Mouse (Mus musculus) thymus, postnatal 0 days (tissue): ENCODE data around the gene Clps. TPM values are rescaled to one million over a fixed set of nuclear protein-coding genes. Genes with fewer than 3 reads are reported as not detected.

ENCODE experiments used
- DNase-seq: peaks from one replicate; pipeline ENCODE4 v3.0.0-alpha.2; 2015; ENCODE audit warnings: low spot score
- polyA plus RNA-seq: library from polyadenylated mRNA; unstranded; fragments of >200 nt; fragmentation: Nextera tagmentation; extraction: Ambion mirVana; gene quantifications from 2 replicates; pipeline ENCODE4 v1.2.1, GENCODE M21; 2015

The Clps gene
- polyA plus RNA-seq, 1 experiment from 2014 or later, result 1.9 TPM

DNA sequence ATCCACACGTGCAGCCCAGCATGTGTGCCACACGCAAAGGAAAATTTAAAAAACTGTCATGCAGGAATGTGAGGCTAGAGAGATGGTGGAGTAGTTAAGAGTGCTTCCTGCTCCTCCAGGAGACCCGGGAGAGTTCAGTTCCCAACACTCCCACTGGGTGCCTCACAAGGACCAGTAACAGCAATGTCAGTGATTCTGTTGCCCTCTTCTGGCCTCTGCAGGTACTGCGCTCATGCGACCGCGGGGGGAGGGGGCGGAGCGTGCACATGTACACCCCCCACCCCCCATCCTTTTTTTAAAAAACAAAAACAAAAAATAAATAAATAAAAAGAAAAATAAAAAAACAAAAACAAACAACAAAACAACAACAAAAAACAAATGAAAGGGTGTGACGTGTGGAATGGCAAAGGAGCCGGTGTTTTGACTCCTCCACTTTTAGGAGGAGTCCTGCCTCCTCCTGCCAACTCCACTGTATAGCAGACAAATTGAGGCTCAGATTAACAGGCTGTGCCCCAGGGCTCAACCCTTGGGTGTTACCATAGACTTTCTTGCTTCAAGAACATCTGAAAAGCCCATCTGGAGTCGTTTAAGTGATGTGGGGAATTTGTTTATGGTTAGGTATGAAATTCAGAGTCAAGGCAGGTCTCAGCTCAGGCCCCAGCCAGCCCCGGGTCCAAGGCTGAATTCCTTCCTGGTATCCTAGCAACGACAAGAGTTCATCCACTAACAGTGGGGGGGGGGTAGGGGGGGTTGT is 7.3 kb downstream of the Clps start:
- DNase-seq, result peak; percentile 72

DNA sequence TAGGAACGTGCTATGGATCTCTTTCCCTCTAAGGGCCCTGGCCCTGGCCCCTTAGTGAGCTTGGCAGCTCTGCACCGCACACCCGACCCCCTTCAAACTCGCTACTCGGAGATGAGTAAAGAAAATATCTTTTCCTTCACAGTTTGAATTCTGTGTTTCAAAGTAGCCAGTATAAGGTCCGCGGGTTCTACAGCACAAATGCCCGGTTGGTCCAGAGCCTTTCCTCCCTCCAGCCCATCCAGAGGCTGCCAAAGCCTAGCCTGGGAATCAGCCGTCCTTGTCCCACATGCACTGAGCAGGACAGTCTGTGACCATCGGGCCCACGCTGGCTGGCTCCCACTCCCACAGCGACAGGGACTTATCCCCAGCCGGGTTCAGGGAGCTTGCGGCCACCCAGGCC is 11.5 kb downstream of the Clps start, which contains the start of gene Clpsl2:
Gene Clpsl2, plus strand, starts transcription at position 301 of the 400 bp plus-strand sequence.
- no peak for DNase-seq

DNA sequence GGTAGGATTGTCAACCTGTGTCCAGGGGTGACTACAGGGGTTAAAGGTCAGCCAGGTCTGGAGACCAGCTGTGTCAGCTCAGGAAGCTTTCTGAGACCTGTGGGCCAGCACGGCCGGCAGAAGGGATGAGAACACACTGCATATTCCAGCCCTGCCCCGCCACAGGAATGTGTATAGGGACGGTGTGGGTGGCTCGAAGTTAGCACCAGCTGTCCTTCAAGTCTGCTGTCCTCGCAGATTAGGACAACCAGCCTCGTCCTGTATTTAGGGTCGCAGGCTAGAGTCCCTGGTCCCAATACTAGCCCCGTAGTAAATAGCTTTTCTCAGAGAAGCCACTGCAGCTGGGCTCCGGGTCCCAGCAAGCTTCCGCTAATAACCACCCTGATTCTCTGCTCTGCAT is 12.0 kb downstream of the Clps start:
- no peak for DNase-seq

DNA sequence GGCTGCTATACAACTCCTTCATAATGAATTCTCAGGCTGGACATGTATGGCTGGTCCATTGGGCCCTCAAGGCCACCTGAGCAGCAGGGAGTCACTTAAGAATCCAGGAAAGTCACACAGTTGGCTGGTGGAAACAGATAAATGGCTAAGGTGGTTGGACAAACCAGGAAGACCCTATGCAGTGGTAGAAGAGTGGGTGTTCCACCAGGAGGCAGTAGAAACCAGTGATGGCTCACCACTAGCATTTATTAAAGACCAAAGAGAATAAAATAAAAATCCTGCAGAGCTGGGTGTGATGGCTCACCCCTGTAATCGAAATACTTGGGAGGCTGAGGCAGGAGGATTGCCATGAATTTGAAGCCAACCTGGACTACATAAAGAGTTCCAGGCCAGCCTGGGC is 13.6 kb downstream of the Clps start:
- DNase-seq, result no peak

DNA sequence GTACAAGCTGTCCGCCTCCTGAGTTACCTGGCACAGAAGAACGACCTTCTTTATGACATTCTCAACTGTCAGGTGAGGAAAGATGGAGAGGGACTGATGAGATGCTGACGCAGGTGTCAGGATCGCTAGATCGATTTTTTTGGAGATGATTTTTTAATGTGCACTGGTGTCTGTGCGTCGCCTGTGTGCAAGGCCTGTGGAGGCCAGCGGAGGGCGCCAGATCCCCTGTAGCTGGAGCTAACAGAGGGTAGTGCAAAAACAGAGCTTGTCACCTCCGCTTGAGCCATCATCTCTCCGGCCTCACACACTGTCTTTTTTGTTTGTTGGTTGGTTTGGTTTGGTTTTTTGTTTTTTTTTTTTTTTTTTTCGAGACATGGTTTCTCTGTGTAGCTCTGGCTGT is 22.7 kb downstream of the Clps start:
- DNase-seq, result no peak

DNA sequence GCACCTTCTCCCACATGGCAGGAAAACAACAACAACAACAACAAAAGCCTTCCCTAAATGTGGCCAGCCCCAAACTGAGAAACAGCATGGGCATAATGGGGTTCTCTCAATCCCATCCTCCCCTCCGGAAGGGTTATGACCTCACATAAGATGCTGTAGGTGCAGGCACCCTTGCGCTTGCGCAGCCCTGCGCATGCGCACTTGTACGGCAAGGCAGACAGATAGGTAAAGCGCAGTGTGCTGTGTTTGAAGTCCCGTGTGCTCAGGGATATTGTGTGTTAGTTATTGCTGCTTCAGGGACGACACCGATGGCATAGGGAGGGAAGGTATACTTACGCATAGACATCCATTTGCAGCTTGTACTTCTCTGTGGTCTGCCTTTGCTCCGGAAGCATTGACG is 27.2 kb downstream of the Clps start:
- no peak for DNase-seq

DNA sequence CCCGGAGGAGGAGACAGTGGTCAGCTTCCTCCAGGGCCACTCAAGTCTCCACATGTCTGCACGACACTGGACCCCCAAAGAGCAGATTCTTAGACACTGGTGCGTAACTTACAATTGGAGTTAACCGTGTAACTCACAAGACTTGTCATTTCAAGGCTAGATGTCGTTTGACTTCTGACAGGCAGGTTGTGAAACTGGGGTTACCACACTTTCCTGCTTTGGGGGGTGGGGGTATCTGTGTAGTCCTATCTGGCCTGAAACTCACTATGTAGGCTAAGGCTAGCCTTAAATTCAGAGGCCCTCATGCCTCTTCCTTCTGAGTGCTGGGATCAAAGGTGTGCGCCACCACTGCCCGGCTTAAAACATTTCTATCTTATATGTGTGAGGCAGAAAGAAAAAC is 28.0 kb downstream of the Clps start:
- DNase-seq, result no peak

DNA sequence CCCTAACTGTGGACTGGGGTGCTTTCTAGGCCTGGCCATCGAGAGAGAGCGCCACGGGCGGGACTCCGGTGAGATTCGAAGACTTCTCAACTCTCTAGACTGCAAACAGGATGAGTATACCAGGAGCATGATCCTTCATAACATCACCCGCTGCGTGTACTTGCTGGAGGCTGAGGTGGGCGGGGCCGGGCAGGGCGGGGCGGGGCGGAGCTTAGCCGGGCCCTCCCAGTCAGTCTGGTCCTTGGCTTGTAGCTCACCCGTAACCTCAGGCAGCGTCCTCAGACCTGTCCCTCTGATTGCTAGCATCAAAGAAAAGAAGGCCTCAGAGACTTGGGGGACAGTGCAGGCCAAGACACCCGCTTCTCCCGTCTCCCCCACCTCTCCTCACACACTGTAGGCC is 28.6 kb downstream of the Clps start:
- DNase-seq, result no peak

DNA sequence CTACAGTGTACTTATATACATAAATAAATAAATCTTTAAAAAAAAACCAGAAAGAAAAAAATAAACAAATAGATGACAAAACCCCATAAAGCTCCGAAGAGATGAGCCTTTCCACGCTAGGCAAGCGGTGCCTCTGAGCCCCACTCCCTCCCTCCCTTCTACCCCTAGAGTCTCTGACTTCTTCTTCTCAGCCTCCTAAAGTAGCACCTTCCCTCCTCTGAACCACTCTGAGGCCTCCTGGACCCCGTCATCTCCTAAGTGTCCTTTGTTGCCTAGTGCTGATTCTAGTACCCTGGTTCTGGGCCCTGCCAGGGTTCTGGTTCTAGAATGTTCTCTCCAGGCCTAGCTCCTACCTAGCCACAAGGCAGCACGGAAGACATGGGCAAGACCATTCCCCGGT is 30.1 kb downstream of the Clps start, which contains the start of gene Armc12:
Gene Armc12, plus strand, starts transcription at position 301 of the 400 bp plus-strand sequence.
- DNase-seq, result no peak

DNA sequence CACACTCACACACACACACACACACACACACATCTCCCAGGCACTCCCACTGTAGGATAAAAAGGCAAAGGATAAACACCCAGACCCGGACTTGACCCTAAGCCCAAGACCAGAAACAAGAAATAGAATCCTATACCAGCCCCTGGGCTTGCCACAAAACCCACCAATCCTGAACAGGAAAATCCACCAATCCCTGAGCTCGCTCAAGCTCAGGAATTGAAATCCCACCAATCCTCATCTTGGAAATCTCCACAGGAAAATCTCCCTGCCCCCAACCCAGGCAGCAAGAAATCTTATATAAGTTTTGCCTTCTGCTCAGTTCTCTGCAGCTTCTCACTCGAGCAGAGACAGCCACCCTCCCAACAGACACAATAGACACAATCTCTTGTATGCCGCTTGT is 31.4 kb downstream of the Clps start:
- no peak for DNase-seq

DNA sequence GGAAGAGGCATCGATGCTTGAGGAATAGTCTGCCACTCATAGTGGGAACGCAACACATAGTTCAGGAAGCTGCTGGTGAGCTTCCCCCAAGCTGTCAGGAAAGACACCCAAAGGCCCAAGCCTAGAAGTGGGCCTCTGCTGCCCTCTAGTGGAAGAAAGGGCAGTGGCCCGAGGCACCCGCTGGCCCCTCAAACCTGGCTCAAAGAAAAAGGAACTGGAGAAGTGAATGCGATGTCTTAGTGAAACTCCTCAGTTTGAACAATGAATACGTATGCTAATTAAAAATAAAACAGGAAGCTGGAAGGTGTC is 32.6 kb downstream of the Clps start:
- peak; percentile 85 for DNase-seq

DNA sequence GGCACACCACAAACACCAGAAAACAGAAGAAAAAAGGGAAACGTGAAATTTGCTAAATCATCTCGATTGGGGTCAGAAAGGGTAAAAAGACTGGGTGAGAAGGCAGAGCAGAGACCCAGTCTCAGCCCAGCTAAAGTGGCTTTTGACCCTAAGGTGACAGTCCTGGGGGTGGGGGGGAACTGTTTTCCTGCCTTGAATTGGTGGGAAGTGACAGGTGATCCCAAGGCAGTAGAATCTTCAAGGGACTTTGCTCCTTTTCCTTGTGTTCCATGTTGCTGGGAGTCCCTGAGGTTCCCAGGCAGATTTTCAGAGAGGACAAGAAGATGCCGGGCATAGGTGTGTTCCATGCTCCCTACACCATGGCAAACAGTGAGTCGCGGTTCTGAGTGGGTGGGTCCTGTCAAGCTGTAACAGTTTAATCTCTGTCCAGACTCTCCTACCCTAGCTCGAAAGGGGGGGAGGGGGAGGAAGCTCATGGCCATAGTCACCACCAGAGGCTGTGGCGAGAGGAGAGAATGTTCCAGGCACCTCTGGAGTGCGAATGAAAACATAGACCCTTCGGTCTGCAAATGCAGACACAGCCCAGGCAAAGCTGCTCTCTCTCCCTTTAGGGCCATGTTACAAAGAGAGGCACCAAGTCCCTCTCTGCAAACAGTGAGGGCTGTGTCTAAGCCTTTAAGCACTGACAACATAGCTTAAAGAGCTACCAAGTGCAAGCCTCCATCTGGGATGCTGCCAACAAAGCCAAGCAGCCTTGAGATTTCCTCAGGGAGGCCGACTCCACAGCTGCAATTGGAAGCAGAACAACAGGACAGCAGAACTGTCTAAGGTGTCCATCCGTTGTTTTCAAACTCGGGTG is 33.2 kb downstream of the Clps start:
- no peak for DNase-seq

DNA sequence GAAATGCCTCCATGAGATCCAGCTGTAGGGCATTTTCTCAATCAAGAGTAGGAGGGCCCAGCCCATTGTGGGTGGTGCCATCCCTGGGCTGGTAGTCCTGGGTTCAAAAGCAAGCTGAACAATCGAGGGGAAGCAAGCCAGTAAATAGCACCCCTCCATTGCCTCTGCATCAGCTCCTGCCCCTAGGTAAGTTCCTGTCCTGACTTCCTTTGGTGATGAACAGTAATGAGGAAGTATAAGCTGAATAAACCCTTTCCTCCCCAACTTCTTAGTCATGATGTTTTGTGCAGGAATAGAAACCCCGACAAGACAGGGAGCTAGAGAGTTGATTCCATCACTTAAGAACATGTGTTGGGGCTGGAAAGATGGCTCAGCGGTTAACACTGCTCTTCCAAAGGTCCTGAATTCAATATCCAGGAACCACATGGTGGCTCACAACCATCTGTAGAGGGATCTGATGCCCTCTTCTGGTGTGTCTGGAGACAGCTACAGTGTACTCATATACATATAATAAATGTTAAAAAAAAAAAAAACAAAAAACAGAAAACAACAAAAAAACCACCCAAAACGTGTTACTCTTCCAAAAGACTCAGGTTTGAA is 35.6 kb downstream of the Clps start:
- DNase-seq, result no peak

DNA sequence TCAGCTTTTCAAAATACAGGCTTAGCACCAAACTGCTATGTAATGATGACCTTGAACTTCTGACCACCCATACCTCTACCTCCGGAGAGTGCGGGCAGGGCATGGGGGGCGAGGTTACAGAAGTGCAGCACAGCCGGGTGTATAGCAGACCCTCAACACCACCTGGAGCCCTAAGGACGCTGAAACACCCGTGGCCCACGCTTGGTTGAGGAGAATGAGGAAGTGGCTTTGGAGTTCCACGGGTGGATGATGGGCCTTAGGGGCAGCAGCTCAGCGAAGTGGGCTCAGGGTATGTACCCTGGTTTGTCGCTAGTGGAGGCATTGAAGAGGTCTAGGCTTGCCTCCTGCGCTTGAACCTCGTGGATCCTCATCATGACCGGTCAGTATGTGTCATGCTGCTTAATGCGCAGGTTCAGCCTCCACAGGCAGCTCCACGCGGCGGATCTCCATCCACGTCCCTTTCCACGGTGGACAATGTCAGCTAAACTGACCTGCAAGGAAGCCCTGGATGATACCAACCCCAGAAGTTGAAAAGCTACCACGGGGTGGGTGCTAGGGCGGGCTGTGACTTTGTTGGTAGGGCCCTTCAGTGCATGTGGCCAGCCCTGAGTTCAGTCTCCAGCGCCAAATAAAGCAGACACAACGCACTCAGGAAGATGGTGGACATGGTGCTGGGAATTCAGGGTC is 36.4 kb downstream of the Clps start:
- DNase-seq, result no peak

DNA sequence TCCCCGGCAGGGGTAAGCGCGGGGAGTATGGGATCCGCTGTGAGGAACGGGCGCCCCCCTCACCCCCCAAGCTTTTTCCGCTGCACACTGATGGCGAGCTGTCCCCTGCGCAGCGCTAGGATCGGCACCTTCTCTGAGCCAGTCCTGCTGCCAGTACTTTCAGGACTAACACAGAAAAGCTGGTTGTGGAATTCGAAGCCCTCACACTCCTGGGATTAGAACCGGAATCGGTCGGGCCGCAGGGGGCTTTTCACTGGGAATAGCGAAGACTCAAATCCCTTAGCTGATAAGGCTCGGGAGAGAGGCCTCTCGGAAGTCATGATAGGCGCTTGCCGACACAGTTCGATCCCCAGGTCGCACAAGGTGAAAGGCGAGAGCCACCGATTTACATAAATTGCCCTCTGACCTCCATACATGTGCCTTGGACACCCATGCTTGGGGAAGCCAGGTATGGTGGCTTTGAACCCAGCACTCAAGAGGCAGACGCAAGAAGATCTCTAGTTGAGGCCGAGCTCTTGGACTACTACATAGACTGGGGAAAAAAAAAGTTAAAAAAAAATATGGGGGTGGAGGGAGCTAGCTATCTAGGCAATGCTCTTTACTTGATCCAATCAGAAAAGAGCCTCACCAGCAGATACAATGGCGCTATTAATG is 37.1 kb downstream of the Clps start:
- peak; percentile 60 for DNase-seq

DNA sequence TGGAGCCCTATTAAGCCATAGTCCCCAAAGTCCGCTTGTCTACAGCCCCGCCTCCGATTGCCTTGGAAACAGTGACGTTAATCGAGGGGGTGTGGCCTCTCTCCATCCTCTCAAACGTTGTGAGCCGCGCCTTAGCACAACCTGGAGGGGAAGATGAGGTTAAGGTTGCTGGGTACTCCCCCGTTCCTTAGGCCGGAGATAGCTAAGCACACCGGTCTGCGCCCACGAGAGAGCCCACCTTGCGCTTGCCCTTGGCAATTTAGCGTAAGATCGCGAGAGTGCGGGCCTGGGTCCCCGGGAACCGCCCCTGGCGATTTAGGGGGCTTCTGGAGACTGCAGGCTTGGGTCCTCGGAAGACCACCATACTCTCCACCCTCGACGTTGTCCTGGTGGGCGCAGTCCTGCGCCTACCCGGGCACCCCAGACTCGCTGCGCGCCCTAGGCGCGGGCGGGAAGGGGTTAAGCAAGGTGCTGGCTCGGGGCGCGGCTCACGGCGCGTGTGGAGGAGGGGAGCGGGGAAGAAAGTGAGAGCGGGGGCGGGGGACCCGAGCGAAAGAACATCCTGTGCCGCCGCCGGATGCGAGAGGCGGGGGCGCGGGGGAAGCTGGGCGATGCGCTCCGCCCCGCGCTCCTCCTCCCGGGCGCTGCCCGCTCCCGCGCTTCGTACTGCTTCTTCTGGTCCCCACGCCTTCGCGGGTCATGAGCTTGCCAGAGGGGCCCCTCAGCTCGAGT is 37.8 kb downstream of the Clps start:
- peak; percentile 96 for DNase-seq

DNA sequence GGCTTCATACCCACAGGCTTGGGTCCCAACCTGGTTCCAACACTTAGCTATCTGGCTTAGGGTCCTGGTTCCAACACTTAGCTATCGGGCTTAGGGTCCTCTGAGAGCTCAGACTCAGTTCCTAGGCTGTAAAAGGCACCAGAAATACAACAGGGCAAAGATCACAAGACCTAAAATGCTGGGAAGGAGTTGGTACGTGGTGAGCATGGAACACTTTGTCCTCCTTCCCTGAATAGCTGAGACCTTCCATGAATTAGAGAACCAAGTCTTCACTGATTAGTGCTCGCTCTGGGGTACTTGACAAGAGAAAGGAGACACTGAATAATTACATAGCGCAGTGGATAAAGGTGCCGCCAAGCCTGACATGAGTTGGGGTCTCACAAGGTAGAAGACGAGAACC is 38.6 kb downstream of the Clps start:
- no peak for DNase-seq

DNA sequence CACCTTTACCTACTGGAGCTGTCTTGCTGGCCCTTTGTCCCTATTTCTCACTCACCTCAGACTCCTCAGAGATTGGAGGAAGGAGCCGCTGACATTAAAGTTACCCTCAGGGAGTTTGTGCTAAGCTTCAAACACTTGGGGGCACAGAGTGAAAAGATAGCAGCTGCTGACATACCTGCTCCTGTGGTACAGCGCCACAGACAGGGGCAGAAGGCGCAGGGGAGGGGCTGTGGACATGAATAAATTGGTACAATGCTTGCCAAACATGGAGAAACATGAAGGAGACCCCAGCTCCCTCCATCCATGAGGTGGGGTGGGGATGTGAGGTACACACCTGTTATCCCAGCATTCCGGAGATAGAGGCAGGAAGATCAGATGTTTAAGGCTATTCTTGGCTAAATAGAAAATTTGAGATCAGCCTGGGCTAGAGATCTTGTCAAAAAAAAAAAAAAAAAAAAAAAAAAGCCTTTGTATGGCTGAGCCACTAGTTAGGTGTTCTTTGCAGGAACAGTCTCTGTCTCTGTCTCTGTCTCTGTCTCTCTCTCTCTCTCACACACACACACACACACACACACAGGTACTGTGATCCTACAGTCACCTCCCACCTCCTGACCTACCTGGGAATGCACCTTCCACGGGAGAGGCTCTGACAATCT is 39.4 kb downstream of the Clps start:
- DNase-seq, result peak; percentile 68

DNA sequence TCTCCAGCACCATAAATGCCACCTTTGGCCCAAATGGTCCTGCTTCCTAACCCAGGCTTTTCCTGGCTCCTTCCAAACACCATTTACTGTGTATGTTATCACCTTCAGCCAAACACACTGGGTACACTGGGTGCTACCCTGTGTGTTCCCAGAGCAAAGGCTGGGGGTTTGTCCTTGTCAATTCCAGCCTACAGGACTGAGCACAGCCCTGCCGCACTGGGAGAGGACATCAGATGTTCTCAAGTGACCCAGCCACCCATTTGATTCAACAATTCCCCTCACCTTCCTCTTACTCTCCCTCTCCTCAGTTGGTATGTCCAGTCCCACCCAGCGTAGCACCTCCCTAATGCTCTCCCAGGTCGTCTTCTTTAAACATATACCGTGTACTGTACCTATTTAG is 40.0 kb downstream of the Clps start:
- no peak for DNase-seq

DNA sequence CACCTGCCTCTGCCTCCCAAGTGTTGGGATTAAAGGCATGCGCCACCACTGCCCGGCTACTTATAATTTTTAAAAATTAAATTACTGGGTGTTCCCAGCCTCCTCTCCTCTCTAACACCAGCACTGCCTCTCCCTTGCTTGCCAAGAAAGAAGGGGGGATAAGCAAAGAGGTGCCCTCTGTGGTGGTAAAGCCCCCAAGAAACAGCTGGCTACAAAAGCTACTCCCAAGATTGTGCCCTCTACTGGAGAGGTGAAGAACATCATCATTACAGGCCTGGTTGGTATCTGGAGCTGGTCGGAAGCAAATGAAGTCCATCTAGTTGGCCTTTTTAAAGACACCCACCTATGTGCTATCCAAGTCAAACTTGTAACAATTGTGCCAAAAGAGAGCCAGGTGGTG is 40.7 kb downstream of the Clps start:
- DNase-seq, result peak; percentile 70
